Comparison of ENCODE assay signal across 8 mouse cellular contexts in genomic region chr11:69372780-69373170, GRCm38 (mm10). TPM values are rescaled to one million over a fixed set of nuclear protein-coding genes. Genes with fewer than 3 reads are reported as not detected.
A peak's percentile ranks its signal among the peaks of the same experiment; 100 is the strongest.
DNase-seq lines count a peak whose midpoint lies in the region; ATAC-seq and TF ChIP-seq lines count a peak whose summit lies in the region.

No protein-coding gene starts in this region.

- H3K9ac ChIP-seq in hindbrain, embryonic 11.5 days (ENCODE audit: low read depth, low read length) = no peak overlapping the region

- H3K27ac ChIP-seq in left cerebral cortex, adult 2 months = no peak overlapping the region; the same call in 1 of the 2 replicates
- peak overlapping the region; percentile 75; the same call in 1 of the 2 replicates for H3K27ac ChIP-seq in hindbrain, embryonic 11.5 days (ENCODE audit: low read depth, low read length)

- peak; percentile 54 for TF ChIP-seq CTCF in left cerebral cortex, adult 2 months (IDR thresholded peaks at IDR 0.05)

- H3K36me3 ChIP-seq in hindbrain, embryonic 11.5 days (ENCODE audit: control insufficient read depth, insufficient read depth, low read length) = no peaks in the 10 kb centered on the region

- 66% methylated on average over 3 of the region's 3 CpGs for WGBS in hindbrain, embryonic 11.5 days

- H3K4me2 ChIP-seq in hindbrain, embryonic 11.5 days (replicated peaks; ENCODE audit: low read depth, low read length) = no peak overlapping the region

- intact Hi-C loops in left cerebral cortex, adult 2 months (cut with DNase I) = no loop called here
- intact Hi-C loops in left cerebral cortex, postnatal 25 days (cut with DNase I) = no loop called here

- H3K4me1 ChIP-seq in hindbrain, embryonic 11.5 days (replicated peaks; ENCODE audit: control insufficient read depth, insufficient read depth, low read length) = peaks cover 14% of the 10 kb centered on the region

- no peak for DNase-seq in left cerebral cortex, adult 2 months (ENCODE audit: extremely low spot score in 1 of 2, low spot score in 2 of 2)
- DNase-seq in left cerebral cortex, postnatal 25 days (ENCODE audit: low spot score in 2 of 2) = no peak
- peak; percentile 12 for DNase-seq in brain, adult 2 months (ENCODE audit: low read depth, low spot score)
- DNase-seq in hindbrain, embryonic 11.5 days (ENCODE audit: low spot score) = no peak
- DNase-seq in lung, postnatal 14 days = peak; percentile 28
- no peak for DNase-seq in layer of hippocampus, adult 9-11 months
- no peak for DNase-seq in layer of hippocampus, postnatal 10 days (ENCODE audit: low spot score in 2 of 2)

- H3K9me3 ChIP-seq in hindbrain, embryonic 11.5 days (ENCODE audit: control insufficient read depth, low read length) = no peaks in the 10 kb centered on the region

- no peak for ATAC-seq in hindbrain, embryonic 11.5 days (ENCODE audit: low FRiP score)
- no peak for ATAC-seq in granulocyte monocyte progenitor cell, adult 5-6 weeks (replicated peaks; ENCODE audit: poor library complexity, severe bottlenecking)

- no peak overlapping the region for H3K4me3 ChIP-seq in left cerebral cortex, adult 2 months
- H3K4me3 ChIP-seq in hindbrain, embryonic 11.5 days (ENCODE audit: low read depth, low read length) = no peak overlapping the region

- H3K27me3 ChIP-seq in hindbrain, embryonic 11.5 days (ENCODE audit: control insufficient read depth, insufficient read depth, low read length) = no peaks in the 10 kb centered on the region

RNA-seq across cellular contexts. Expression of gene Chd3, which starts 3.6 kb away (rescaled TPM):
- total RNA-seq in left cerebral cortex, adult 2 months (2021) = 100 to 1,000 TPM; 406 to 416 TPM
- 100 to 1,000 TPM; 449 to 474 TPM for total RNA-seq in left cerebral cortex, postnatal 25 days (2021)
- 44.3 and 57.1 TPM in 2 replicates for polyA plus RNA-seq in hindbrain, embryonic 11.5 days (2014; fragmentation: Nextera tagmentation; extraction: Ambion mirVana)
- 37.0 and 59.8 TPM in 2 replicates for total RNA-seq in granulocyte monocyte progenitor cell, adult 5-6 weeks (2014; fragmentation: Nextera tagmentation)
- total RNA-seq in granulocyte monocyte progenitor cell, adult 5-6 weeks (2017) = 26.9 and 37.7 TPM in 2 replicates
- 100 to 1,000 TPM; 540 to 617 TPM for total RNA-seq in layer of hippocampus, postnatal 10 days (2021)

RNA-seq across cellular contexts. Expression of gene Naa38, which starts 22.5 kb away (rescaled TPM):
- 100 to 1,000 TPM in 1 of 2 experiments, 10 to 100 TPM in 1; 94.0 to 113 TPM for total RNA-seq in left cerebral cortex, adult 2 months (2021)
- total RNA-seq in left cerebral cortex, postnatal 25 days (2021) = 100 to 1,000 TPM; 105 to 109 TPM
- polyA plus RNA-seq in hindbrain, embryonic 11.5 days (2014; fragmentation: Nextera tagmentation; extraction: Ambion mirVana) = 120 and 124 TPM in 2 replicates
- 164 and 170 TPM in 2 replicates for total RNA-seq in granulocyte monocyte progenitor cell, adult 5-6 weeks (2014; fragmentation: Nextera tagmentation)
- total RNA-seq in granulocyte monocyte progenitor cell, adult 5-6 weeks (2017) = 112 and 181 TPM in 2 replicates
- total RNA-seq in layer of hippocampus, postnatal 10 days (2021) = 10 to 100 TPM; 84.1 to 95.1 TPM

RNA-seq across cellular contexts. Expression of gene Cyb5d1, which starts 22.7 kb away (rescaled TPM):
- total RNA-seq in left cerebral cortex, adult 2 months (2021) = 10 to 100 TPM; 40.7 to 45.6 TPM
- 10 to 100 TPM; 35.9 to 41.3 TPM for total RNA-seq in left cerebral cortex, postnatal 25 days (2021)
- polyA plus RNA-seq in hindbrain, embryonic 11.5 days (2014; fragmentation: Nextera tagmentation; extraction: Ambion mirVana) = 32.7 and 45.2 TPM in 2 replicates
- total RNA-seq in granulocyte monocyte progenitor cell, adult 5-6 weeks (2014; fragmentation: Nextera tagmentation) = 22.8 and 25.2 TPM in 2 replicates
- total RNA-seq in granulocyte monocyte progenitor cell, adult 5-6 weeks (2017) = 32.7 and 38.2 TPM in 2 replicates
- 10 to 100 TPM; 28.4 to 40.6 TPM for total RNA-seq in layer of hippocampus, postnatal 10 days (2021)

RNA-seq across cellular contexts. Expression of gene Tmem88, which starts 25.3 kb away (rescaled TPM):
- 1 to 10 TPM; 2.9 to 3.8 TPM for total RNA-seq in left cerebral cortex, adult 2 months (2021)
- total RNA-seq in left cerebral cortex, postnatal 25 days (2021) = 1 to 10 TPM; 3.6 to 3.8 TPM
- polyA plus RNA-seq in hindbrain, embryonic 11.5 days (2014; fragmentation: Nextera tagmentation; extraction: Ambion mirVana) = 15.7 and 17.1 TPM in 2 replicates
- not detected in 2 replicates for total RNA-seq in granulocyte monocyte progenitor cell, adult 5-6 weeks (2014; fragmentation: Nextera tagmentation)
- 0.56 TPM in 1 of 2 replicates, not detected in the other for total RNA-seq in granulocyte monocyte progenitor cell, adult 5-6 weeks (2017)
- total RNA-seq in layer of hippocampus, postnatal 10 days (2021) = 1 to 10 TPM; 2.1 to 2.7 TPM

RNA-seq across cellular contexts. Expression of gene Rnf227, which starts 32.5 kb away (rescaled TPM):
- total RNA-seq in left cerebral cortex, adult 2 months (2021) = 100 to 1,000 TPM; 170 to 181 TPM
- 100 to 1,000 TPM; 141 to 143 TPM for total RNA-seq in left cerebral cortex, postnatal 25 days (2021)
- polyA plus RNA-seq in hindbrain, embryonic 11.5 days (2014; fragmentation: Nextera tagmentation; extraction: Ambion mirVana) = 28.7 and 34.9 TPM in 2 replicates
- 5.4 and 6.7 TPM in 2 replicates for total RNA-seq in granulocyte monocyte progenitor cell, adult 5-6 weeks (2014; fragmentation: Nextera tagmentation)
- total RNA-seq in granulocyte monocyte progenitor cell, adult 5-6 weeks (2017) = 4.5 and 7.6 TPM in 2 replicates
- total RNA-seq in layer of hippocampus, postnatal 10 days (2021) = 10 to 100 TPM; 72.6 to 76.6 TPM

Comparison
In these comparisons a context has a peak if more than half of its experiments do, and no peak if none do; other contexts are left out.
1. DNase-seq: peak in brain, adult 2 months (single experiment) and lung, postnatal 14 days (single experiment); none in left cerebral cortex, adult 2 months (0 of 2), left cerebral cortex, postnatal 25 days (0 of 2), hindbrain, embryonic 11.5 days (single experiment), layer of hippocampus, adult 9-11 months (single experiment) and layer of hippocampus, postnatal 10 days (0 of 2).
2. RNA of gene Chd3, which starts 3.6 kb away (total RNA-seq): 540 to 617 TPM in layer of hippocampus, postnatal 10 days, 449 to 474 TPM in left cerebral cortex, postnatal 25 days and 406 to 416 TPM in left cerebral cortex, adult 2 months; 26.9 to 59.8 TPM in granulocyte monocyte progenitor cell, adult 5-6 weeks; every median in the first group is over 4 times any median in the second.